Mouse (Mus musculus) CD4-positive helper T cell, adult 2 months (primary cell): Measurements from ENCODE around the gene Plcl1.

Experiments
- DNase-seq: peaks from one replicate; pipeline ENCODE4 v3.0.0-alpha.2; 2012; ENCODE audit warnings: low read depth, missing footprints, low spot score

The Plcl1 gene

GRCm38 (mm10) chr1:55701601-55702000 lies 295.9 kb downstream of the Plcl1 start:
- DNase-seq, result no peak

GRCm38 (mm10) chr1:55702106-55702505 lies 296.4 kb downstream of the Plcl1 start:
- no peak for DNase-seq

- DNase-seq, result no peak
These were observed 299.0 kb downstream of the Plcl1 start for GRCm38 (mm10) chr1:55704707-55705106.

- DNase-seq, result no peak
These were observed 299.5 kb downstream of the Plcl1 start for GRCm38 (mm10) chr1:55705173-55705572.

- no peak for DNase-seq
These were observed 300.0 kb downstream of the Plcl1 start for GRCm38 (mm10) chr1:55705756-55706155.

- no peak for DNase-seq
These were observed 301.2 kb downstream of the Plcl1 start for GRCm38 (mm10) chr1:55706933-55707332.

GRCm38 (mm10) chr1:55717283-55717803 lies 311.6 kb downstream of the Plcl1 start:
- DNase-seq, result no peak

- no peak for DNase-seq
These were observed 319.7 kb downstream of the Plcl1 start for GRCm38 (mm10) chr1:55725428-55725827.

GRCm38 (mm10) chr1:55729332-55729731 lies 323.6 kb downstream of the Plcl1 start:
- DNase-seq, result no peak

GRCm38 (mm10) chr1:55732951-55733350 lies 327.2 kb downstream of the Plcl1 start:
- DNase-seq, result no peak

GRCm38 (mm10) chr1:55736054-55736740 lies 330.5 kb downstream of the Plcl1 start:
- DNase-seq, result peak; percentile 40

GRCm38 (mm10) chr1:55736762-55737288 lies 331.1 kb downstream of the Plcl1 start:
- no peak for DNase-seq

GRCm38 (mm10) chr1:55738746-55739365 lies 333.1 kb downstream of the Plcl1 start:
- no peak for DNase-seq

GRCm38 (mm10) chr1:55741885-55742284 lies 336.2 kb downstream of the Plcl1 start:
- no peak for DNase-seq

- no peak for DNase-seq
These were observed 342.8 kb downstream of the Plcl1 start for GRCm38 (mm10) chr1:55748516-55748915.

GRCm38 (mm10) chr1:55749770-55750169 lies 344.0 kb downstream of the Plcl1 start:
- no peak for DNase-seq

- DNase-seq, result peak; percentile 46
These were observed 350.0 kb downstream of the Plcl1 start for GRCm38 (mm10) chr1:55755742-55756141.

- DNase-seq, result no peak
These were observed 356.6 kb downstream of the Plcl1 start for GRCm38 (mm10) chr1:55762284-55762683.

- no peak for DNase-seq
These were observed 357.4 kb downstream of the Plcl1 start for GRCm38 (mm10) chr1:55763171-55763570.

- DNase-seq, result no peak
These were observed 361.0 kb downstream of the Plcl1 start for GRCm38 (mm10) chr1:55766743-55767142.

GRCm38 (mm10) chr1:55770072-55770785 lies 364.5 kb downstream of the Plcl1 start:
- no peak for DNase-seq

GRCm38 (mm10) chr1:55792817-55793216 lies 387.1 kb downstream of the Plcl1 start:
- DNase-seq, result no peak
